In genomic region chrX:134874696-134875095, GRCm38 (mm10) we compare ENCODE assay signal across 18 mouse cellular contexts.
DNase-seq lines count a peak whose midpoint lies in the region; ATAC-seq lines count a peak whose summit lies in the region.
"Had no signal": no experiment of that assay in that cellular context is flagged by ENCODE, and none has a peak within 500 bp of the region (broad histone marks: within the 10 kb centered on the region; RNA-seq: fewer than 3 reads in every experiment).

No protein-coding gene starts in this region.

- H3K36me3 ChIP-seq in lung, embryonic 16.5 days (ENCODE audit: control insufficient read depth, insufficient read depth, low read length) = no peaks in the 10 kb centered on the region
- H3K36me3 ChIP-seq: embryonic facial prominence, embryonic 13.5 days; forebrain, embryonic 12.5 days; heart, embryonic 13.5 days; hindbrain, embryonic 15.5 days had no signal

- no peaks in the 10 kb centered on the region for H3K4me1 ChIP-seq in lung, embryonic 16.5 days (replicated peaks; ENCODE audit: control insufficient read depth, insufficient read depth, low read length)
- H3K4me1 ChIP-seq: embryonic facial prominence, embryonic 13.5 days; forebrain, embryonic 12.5 days; heart, embryonic 13.5 days; hindbrain, embryonic 15.5 days had no signal

- no peaks in the 10 kb centered on the region for H3K27me3 ChIP-seq in lung, embryonic 16.5 days (ENCODE audit: control insufficient read depth, insufficient read depth, low read depth, low read length)

- 27% methylated on average over 2 of the region's 2 CpGs for WGBS in lung, embryonic 16.5 days

- no peak overlapping the region for H3K27ac ChIP-seq in lung, embryonic 16.5 days (ENCODE audit: low read length)
- H3K27ac ChIP-seq: embryonic facial prominence, embryonic 13.5 days; forebrain, embryonic 12.5 days; heart, embryonic 13.5 days; hindbrain, embryonic 15.5 days had no signal

- DNase-seq in adrenal gland, adult 2 months = peak; percentile 5
- no peak for DNase-seq in adrenal gland, postnatal 10 days
- no peak for DNase-seq in lung, postnatal 4 days
- DNase-seq in NIH3T3 (ENCODE audit: low read depth) = peak; percentile 40
- peak; percentile 1 for DNase-seq in skeletal muscle tissue, adult 2 months (ENCODE audit: low read depth, low spot score)
- no peak for DNase-seq in embryo, embryonic 10 days (ENCODE audit: low spot score)
- DNase-seq: adrenal gland, postnatal 14 days; cerebellum, adult 2 months; cerebellum, postnatal 25 days; gastrocnemius, postnatal 14 days; heart, postnatal 36 days had no signal

- no peak overlapping the region for H3K4me3 ChIP-seq in lung, embryonic 16.5 days (ENCODE audit: low read length)
- H3K4me3 ChIP-seq: embryonic facial prominence, embryonic 13.5 days; forebrain, embryonic 12.5 days; heart, embryonic 13.5 days; hindbrain, embryonic 15.5 days had no signal

- peak; percentile 51; the same call in 1 of the 2 replicates for ATAC-seq in lung, embryonic 16.5 days (ENCODE audit: low read depth)
- ATAC-seq: forebrain, embryonic 16.5 days; inflammation-experienced regulatory T-cells, adult 6 months had no signal

- no peaks in the 10 kb centered on the region for H3K9me3 ChIP-seq in lung, embryonic 16.5 days (ENCODE audit: control insufficient read depth, low read length)
- H3K9me3 ChIP-seq: embryonic facial prominence, embryonic 13.5 days; forebrain, embryonic 12.5 days; heart, embryonic 13.5 days; hindbrain, embryonic 15.5 days had no signal

- no peak overlapping the region for H3K4me2 ChIP-seq in lung, embryonic 16.5 days (ENCODE audit: low read depth, low read length)
- H3K4me2 ChIP-seq: embryonic facial prominence, embryonic 13.5 days; forebrain, embryonic 12.5 days; heart, embryonic 13.5 days; hindbrain, embryonic 15.5 days had no signal

- no peak overlapping the region for H3K9ac ChIP-seq in lung, embryonic 16.5 days (ENCODE audit: low read length)
- H3K9ac ChIP-seq: embryonic facial prominence, embryonic 13.5 days; forebrain, embryonic 12.5 days; heart, embryonic 13.5 days; hindbrain, embryonic 15.5 days had no signal

Comparison
In these comparisons a context has a peak if more than half of its experiments do, and no peak if none do; other contexts are left out.
1. DNase-seq: peak in adrenal gland, adult 2 months (single experiment), NIH3T3 (single experiment) and skeletal muscle tissue, adult 2 months (single experiment); none in adrenal gland, postnatal 10 days (single experiment), lung, postnatal 4 days (0 of 2) and embryo, embryonic 10 days (single experiment).